Mouse (Mus musculus): ENCODE data around the gene Cradd.

GRCm38 (mm10) chr10:95319001-95319400, 4.9 kb downstream of the Cradd start:
- TF ChIP-seq CTCF (IDR thresholded peaks at IDR 0.05; ENCODE audit: low read depth) (no peak), EP300 (IDR thresholded peaks at IDR 0.05; ENCODE audit: low read depth) (no peak)
